Mouse (Mus musculus) retina, postnatal 1 day (tissue): ENCODE measurements at regions not wholly inside any gene's neighbourhood (a gene's known extent, or its start where the extent isn't known, plus 50 kb on each side); places are given as distances from the start of the nearest gene placed in this dataset.

ENCODE experiments used
- DNase-seq: peaks from one replicate; pipeline ENCODE4 v3.0.0-alpha.2; 2012

DNA sequence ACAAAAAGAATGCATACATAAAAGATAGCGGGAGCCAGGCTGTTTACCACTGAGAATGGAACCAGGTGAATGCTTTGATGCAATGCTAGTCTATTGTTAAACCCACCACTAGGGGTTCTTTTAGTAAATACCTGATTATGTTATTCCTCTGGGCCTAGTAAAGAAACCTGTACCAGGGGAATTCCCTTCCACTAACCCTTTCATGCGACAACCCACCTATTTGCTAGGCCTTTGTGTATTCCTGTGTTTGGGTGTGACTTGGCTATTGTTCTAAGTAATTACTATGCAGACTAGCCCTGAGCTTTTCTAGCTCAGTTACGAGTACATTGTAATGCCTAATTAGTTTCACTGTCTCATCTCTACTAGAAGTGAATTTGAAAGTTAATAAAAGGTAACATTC is 95.9 kb upstream of the 1700066M21Rik start:
- no peak for DNase-seq

DNA sequence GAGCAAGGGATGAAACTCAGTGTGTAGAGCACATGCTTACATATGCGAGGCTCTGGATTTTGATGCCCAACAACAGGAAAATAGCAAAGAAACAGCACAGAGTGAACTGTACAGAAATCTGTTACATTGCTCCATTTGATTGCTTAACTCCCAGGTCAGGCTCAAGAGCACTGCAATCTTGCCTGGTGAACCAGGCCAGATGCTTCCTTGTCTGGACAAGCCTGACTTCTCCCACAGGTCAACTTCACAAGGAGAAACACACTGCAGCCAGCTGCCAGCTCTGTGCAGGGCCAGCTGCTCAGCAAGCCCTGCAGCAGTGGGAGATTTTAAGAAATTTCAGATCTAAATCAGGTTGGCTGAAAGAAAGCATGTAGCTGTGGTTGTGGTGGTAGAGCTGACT is 81.2 kb upstream of the 1700066M21Rik start:
- no peak for DNase-seq

DNA sequence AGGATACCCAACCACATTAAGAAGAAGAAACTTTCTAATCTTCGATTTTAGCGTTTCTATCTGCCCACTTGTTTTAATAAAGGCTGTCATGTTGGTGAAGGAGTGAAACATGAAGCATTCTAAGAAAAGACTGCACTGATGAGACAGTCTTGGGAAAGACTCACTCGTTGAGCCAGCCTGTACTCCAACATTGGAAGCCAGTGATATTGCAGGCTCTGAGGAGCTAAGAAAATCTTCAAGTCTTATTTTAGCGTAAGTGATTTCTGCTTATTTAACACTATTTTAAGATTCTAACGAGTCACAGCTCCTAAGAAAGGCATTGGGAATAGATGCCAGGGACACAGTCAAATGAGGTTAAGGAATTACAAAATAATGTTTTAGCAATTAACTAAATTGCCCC is 78.9 kb upstream of the 1700066M21Rik start:
- DNase-seq, result no peak

DNA sequence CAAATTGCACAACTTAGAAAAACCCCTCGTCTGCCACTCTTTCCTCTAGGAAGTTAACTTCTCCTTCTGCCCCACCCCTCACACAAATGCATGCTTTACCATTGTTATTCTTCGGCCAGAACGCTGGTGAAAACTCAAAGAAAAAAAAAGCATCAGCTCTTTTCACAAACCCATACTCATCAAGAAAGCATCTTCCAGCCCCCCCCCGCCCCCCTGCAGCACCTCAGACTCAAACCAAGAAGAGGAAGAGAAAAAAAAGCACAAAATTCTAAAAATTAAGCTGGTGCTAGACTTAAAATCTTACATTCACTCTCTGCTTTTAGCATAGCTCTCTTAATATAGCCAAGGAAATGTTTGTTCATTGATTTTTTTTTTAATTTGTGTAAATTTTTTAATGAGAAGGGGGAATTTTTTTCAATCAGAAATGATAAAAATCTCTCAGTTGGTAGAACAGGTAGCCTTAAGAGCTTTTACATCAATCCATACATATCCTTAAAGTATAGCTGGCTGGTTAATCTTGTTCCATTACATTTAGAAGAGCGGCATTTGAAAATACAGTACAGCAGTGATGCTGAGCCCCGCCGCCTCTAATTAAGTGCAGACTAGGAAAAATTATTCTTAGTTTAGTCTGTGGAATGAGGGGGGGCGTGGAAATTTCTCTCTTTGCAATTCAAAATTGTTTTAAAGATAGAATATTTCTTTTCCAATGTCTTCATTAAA is 76.0 kb upstream of the 1700066M21Rik start:
- DNase-seq, result no peak

DNA sequence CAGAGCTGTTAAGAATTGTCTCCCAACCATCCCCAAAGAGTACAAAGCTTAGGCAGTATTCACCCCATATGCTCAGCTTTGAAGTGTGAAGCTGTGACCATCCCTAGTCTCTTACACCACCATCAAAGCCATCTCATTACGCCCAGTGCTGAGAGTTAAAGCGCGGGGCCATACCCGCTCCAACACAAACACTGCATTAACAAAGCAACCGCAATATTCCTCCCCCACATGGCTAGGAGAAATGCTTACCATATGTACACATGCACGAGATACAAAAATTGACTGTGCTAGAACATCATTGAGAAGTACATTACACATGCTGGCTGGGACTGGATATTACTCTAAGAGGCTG is 75.5 kb upstream of the 1700066M21Rik start:
- no peak for DNase-seq

DNA sequence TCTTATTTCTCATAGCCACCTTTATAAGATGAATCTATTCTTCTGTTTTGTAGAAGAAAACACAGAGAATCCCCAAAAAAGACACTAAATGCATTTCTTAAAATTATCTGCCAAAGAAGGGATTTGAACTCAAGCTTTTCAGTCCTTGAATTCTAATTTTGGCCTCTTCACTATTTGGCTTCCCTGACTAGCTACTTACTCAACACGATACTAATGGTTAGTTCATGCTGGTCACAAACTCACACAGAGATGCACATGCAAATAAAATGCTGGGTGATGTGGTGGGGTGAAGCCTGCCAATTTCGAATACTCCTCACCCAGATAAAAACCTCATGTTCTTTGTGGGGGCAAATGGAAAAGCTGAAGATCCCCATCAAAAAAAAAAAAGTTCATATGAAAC is 72.7 kb upstream of the 1700066M21Rik start:
- DNase-seq, result no peak

DNA sequence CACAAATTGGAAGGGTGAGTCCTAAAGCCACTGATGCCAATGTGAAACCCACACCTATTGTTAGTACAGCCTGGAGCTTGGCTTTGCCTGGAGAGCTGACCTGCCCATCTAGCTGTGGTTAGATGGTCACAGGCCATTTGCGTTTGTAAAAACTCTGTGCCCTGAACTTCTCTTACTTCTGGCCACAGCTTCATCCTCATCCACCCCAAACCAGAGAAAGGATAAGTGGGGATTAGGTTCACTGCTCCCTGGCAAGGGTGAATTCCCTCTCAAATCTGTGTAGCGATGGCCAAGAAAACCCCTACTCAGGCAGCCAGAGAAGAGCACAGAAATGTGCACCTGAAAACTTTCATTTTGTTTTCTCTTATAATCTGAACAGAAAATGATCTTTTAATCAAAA is 54.9 kb upstream of the 1700066M21Rik start:
- no peak for DNase-seq

DNA sequence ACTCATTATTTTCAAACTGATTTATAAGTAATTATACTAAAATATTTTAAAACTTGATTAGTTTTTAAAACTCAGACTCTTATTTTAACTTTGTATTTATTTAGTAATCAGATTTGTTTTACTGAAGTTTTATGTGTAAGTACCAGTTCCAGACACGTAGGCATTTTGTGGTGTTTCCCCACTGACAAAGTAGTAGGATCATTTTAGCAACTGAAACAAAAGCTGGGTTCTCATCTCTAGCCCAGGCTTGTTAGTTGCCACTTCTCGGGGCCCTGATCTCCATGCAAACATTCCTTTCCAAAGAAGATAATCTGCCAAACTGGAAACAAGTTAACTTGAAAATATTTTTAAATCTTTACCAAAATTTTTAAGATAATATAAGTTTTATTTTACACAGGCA is 54.3 kb upstream of the 1700066M21Rik start:
- DNase-seq, result no peak

DNA sequence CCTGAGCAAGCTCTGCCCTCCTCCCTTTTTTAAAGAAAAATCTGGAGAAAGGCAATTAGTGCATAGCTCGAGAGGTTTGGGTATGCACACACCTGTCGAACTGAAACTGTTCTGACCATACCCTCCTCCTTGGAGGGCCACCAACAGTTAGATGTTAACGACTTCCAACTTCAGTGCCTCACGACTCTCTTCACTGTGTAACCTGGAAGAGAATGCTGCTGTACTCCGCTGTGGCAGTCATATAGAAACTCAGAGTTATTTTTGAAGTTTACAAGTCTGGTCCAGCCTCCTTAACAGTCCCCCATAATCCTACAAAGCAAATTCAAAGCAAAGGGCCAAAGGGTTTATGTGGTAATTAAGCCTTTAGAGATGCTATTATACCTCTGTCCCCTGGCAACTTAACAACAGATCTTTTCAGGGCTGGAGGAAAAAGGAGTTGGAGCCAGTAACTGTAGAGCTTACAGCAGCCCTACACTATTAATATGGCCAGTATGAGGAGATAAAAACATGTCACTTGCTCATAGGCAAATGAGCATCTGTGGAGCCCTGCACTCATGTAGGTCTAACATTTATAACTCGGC is 51.7 kb upstream of the 1700066M21Rik start:
- DNase-seq, result no peak
